Mouse (Mus musculus): ENCODE measurements around the gene Stk10. TPM values are rescaled to one million over a fixed set of nuclear protein-coding genes. Genes with fewer than 3 reads are reported as not detected.
A peak's percentile ranks its signal among the peaks of the same experiment; 100 is the strongest.

Gene Stk10
- polyA plus RNA-seq, 1 experiment: 32.9 TPM

- Histone ChIP-seq H3K4me1 (ENCODE audit: control insufficient read depth, insufficient read depth, low read length) (peaks cover 20% of the 10 kb centered on the region), H3K27ac (ENCODE audit: insufficient read depth, low read depth, low read length) (no peak overlapping the region), H3K4me3 (ENCODE audit: insufficient read depth, low read length) (no peak overlapping the region)
- TF ChIP-seq CTCF (IDR thresholded peaks at IDR 0.05; ENCODE audit: low read depth, low read length) (no peak), POLR2A (IDR thresholded peaks at IDR 0.05; ENCODE audit: borderline replicate concordance, low read depth, low read length) (no peak)
Measured at GRCm38 (mm10) chr11:32575964-32576759, 43.1 kb downstream of the Stk10 start.

DNA sequence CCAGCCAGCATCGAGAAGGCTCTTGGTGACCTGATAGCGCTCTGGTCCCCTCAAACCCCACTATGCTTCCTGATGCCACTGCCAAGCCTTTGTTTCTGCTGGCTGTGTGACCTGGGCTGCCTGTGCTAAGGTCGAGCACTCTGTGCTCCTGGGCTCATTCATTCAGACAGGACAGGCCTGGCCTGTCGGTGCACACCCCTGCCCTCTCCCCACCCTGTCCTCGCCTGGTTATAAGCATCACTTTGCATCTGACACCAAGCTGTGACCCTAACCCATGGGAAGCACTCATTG is 43.6 kb downstream of the Stk10 start:
- no peak overlapping the region for H3K4me3 ChIP-seq (ENCODE audit: insufficient read depth, low read length)
- TF ChIP-seq CTCF (IDR thresholded peaks at IDR 0.05; ENCODE audit: low read depth, low read length) (no peak), POLR2A (IDR thresholded peaks at IDR 0.05; ENCODE audit: borderline replicate concordance, low read depth, low read length) (no peak)
- no peak overlapping the region for H3K27ac ChIP-seq (ENCODE audit: insufficient read depth, low read depth, low read length)
- H3K4me1 ChIP-seq (ENCODE audit: control insufficient read depth, insufficient read depth, low read length): peaks cover 15% of the 10 kb centered on the region

DNA sequence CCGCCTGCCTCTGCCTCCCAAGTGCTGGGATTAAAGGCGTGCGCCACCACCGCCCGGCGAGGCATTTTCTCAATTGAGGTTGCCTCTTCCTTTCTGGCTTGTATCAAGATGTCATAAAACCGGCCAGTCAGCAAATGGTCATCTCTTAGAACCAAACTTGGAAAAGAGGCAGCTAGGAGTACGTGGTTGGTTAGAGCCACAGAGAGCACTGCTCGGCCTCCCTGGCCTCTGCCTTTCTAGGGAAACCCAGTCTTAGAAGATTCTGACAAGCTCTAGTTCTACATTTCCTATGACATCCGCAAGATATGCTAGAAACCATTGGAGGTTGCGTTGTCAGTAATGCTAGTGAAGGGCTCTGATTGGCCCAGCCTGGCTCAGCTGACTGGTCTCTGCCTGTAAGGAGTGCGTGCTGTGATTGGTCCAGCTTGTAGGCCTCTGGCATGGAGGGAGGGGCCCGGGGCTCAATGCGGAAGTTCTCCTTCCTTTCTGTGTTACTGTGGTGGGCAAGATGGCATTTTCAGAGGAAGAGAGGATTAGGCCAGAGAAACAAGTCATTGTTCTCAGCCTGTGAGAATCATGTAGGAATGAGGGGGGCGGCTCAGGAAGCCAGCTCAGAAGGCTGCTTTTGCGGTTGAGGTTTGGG is 47.3 kb downstream of the Stk10 start:
- Histone ChIP-seq H3K27ac (ENCODE audit: insufficient read depth, low read depth, low read length) (no peak overlapping the region), H3K4me3 (ENCODE audit: insufficient read depth, low read length) (no peak overlapping the region), H3K4me1 (ENCODE audit: control insufficient read depth, insufficient read depth, low read length) (peaks cover 13% of the 10 kb centered on the region)
- TF ChIP-seq POLR2A (IDR thresholded peaks at IDR 0.05; ENCODE audit: borderline replicate concordance, low read depth, low read length): no peak
- no peak for TF ChIP-seq CTCF (IDR thresholded peaks at IDR 0.05; ENCODE audit: low read depth, low read length)

- Histone ChIP-seq H3K27ac (ENCODE audit: insufficient read depth, low read depth, low read length) (no peak overlapping the region), H3K4me1 (ENCODE audit: control insufficient read depth, insufficient read depth, low read length) (peaks cover 13% of the 10 kb centered on the region), H3K4me3 (ENCODE audit: insufficient read depth, low read length) (no peak overlapping the region)
- no peak for TF ChIP-seq CTCF (IDR thresholded peaks at IDR 0.05; ENCODE audit: low read depth, low read length)
- no peak for TF ChIP-seq POLR2A (IDR thresholded peaks at IDR 0.05; ENCODE audit: borderline replicate concordance, low read depth, low read length)
Measured at GRCm38 (mm10) chr11:32581031-32581430, 47.9 kb downstream of the Stk10 start.

GRCm38 (mm10) chr11:32582813-32583212 is 49.7 kb downstream of the Stk10 start:
- TF ChIP-seq CTCF (IDR thresholded peaks at IDR 0.05; ENCODE audit: low read depth, low read length): no peak
- TF ChIP-seq POLR2A (IDR thresholded peaks at IDR 0.05; ENCODE audit: borderline replicate concordance, low read depth, low read length): no peak
- peaks cover 13% of the 10 kb centered on the region for H3K4me1 ChIP-seq (ENCODE audit: control insufficient read depth, insufficient read depth, low read length)
- H3K4me3 ChIP-seq (ENCODE audit: insufficient read depth, low read length): no peak overlapping the region
- no peak overlapping the region for H3K27ac ChIP-seq (ENCODE audit: insufficient read depth, low read depth, low read length)

GRCm38 (mm10) chr11:32585996-32586395 is 52.9 kb downstream of the Stk10 start:
- Histone ChIP-seq H3K4me1 (ENCODE audit: control insufficient read depth, insufficient read depth, low read length) (0 out of 2 replicates have a peak, but pooled peaks cover 2% of the 10 kb centered on the region), H3K27ac (ENCODE audit: insufficient read depth, low read depth, low read length) (no peak overlapping the region), H3K4me3 (ENCODE audit: insufficient read depth, low read length) (no peak overlapping the region)
- no peak for TF ChIP-seq POLR2A (IDR thresholded peaks at IDR 0.05; ENCODE audit: borderline replicate concordance, low read depth, low read length)
- no peak for TF ChIP-seq CTCF (IDR thresholded peaks at IDR 0.05; ENCODE audit: low read depth, low read length)

DNA sequence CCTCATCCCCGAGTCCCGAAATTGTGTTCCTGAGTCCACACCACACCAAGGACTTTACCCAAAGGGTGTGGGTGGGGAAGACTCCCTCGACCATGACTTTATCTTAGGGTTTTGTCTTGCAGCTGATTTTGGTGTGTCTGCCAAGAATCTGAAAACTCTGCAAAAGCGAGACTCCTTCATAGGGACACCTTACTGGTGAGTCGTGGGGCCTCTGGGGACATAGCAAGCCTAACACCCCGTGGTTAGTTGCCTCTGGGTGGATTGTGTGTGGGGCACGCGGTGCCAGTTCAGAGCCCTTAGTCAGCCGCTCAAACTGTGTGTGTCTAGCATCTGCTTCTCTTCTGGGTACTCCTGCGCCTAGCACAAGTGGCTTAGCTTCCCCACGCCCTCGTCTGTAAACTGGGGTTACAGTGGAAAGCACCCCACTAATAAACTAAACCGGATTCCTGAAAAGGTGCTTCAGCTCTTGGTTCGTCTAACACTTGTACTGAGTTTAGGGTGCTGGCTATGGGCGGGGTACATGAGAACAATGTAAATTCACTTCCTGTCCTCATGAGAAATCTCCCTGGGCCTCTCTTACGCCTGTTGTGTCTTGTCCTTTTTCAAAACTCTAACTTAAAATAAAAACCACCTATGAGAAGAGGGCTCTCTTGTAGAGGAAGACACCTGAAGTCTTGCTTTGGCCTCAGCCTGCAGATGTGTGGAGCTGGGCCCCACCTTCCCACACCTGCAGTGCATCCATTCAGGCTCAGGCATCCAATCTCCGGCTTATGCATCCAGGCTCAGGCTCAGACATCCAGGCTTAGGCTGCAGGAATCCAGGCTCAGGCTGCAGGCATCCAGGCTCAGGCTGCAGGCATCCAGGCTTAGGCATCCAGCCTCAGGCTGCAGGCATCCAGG is 54.3 kb downstream of the Stk10 start:
- H3K4me1 ChIP-seq (ENCODE audit: control insufficient read depth, insufficient read depth, low read length): 0 out of 2 replicates have a peak, but pooled peaks cover 2% of the 10 kb centered on the region
- H3K4me3 ChIP-seq (ENCODE audit: insufficient read depth, low read length): no peak overlapping the region
- H3K27ac ChIP-seq (ENCODE audit: insufficient read depth, low read depth, low read length): no peak overlapping the region
- TF ChIP-seq CTCF (IDR thresholded peaks at IDR 0.05; ENCODE audit: low read depth, low read length): no peak
- no peak for TF ChIP-seq POLR2A (IDR thresholded peaks at IDR 0.05; ENCODE audit: borderline replicate concordance, low read depth, low read length)

- H3K4me1 ChIP-seq (ENCODE audit: control insufficient read depth, insufficient read depth, low read length): no peaks in the 10 kb centered on the region
- no peak overlapping the region for H3K4me3 ChIP-seq (ENCODE audit: insufficient read depth, low read length)
- no peak overlapping the region for H3K27ac ChIP-seq (ENCODE audit: insufficient read depth, low read depth, low read length)
- TF ChIP-seq POLR2A (IDR thresholded peaks at IDR 0.05; ENCODE audit: borderline replicate concordance, low read depth, low read length) (no peak), CTCF (IDR thresholded peaks at IDR 0.05; ENCODE audit: low read depth, low read length) (peak; percentile 99)
Measured at GRCm38 (mm10) chr11:32588090-32588891, 55.2 kb downstream of the Stk10 start.

- TF ChIP-seq CTCF (IDR thresholded peaks at IDR 0.05; ENCODE audit: low read depth, low read length) (no peak), POLR2A (IDR thresholded peaks at IDR 0.05; ENCODE audit: borderline replicate concordance, low read depth, low read length) (no peak)
- H3K27ac ChIP-seq (ENCODE audit: insufficient read depth, low read depth, low read length): no peak overlapping the region
- no peaks in the 10 kb centered on the region for H3K4me1 ChIP-seq (ENCODE audit: control insufficient read depth, insufficient read depth, low read length)
- no peak overlapping the region for H3K4me3 ChIP-seq (ENCODE audit: insufficient read depth, low read length)
Measured at GRCm38 (mm10) chr11:32588892-32589172, 55.7 kb downstream of the Stk10 start.
